Mouse (Mus musculus): ENCODE data around the gene Acp1. TPM values are rescaled to one million over a fixed set of nuclear protein-coding genes. Genes with fewer than 3 reads are reported as not detected.

Acp1 gene
- polyA plus RNA-seq, 1 experiment: 6.7 TPM

- DNase-seq: no peak
- 21% methylated on average over 4 of the region's 4 CpGs for WGBS
- no peak overlapping the region for H3K27ac ChIP-seq (ENCODE audit: control insufficient read depth, insufficient read depth, low read length)
- H3K36me3 ChIP-seq (ENCODE audit: control insufficient read depth, insufficient read depth, low read length): no peaks in the 10 kb centered on the region
- TF ChIP-seq POLR2A (IDR thresholded peaks at IDR 0.05; ENCODE audit: control insufficient read depth, extremely low read depth, insufficient read depth, low read length, poor library complexity) (no peak), CTCF (IDR thresholded peaks at IDR 0.05; ENCODE audit: borderline replicate concordance, control insufficient read depth, extremely low read depth, insufficient read depth, low read length, poor library complexity) (no peak)
- no peak overlapping the region for H3K4me3 ChIP-seq (ENCODE audit: control insufficient read depth, insufficient read depth, low read length)
- no peaks in the 10 kb centered on the region for H3K4me1 ChIP-seq (replicated peaks; ENCODE audit: control insufficient read depth, insufficient read depth, low read length)
- peaks cover 11% of the 10 kb centered on the region for H3K27me3 ChIP-seq (ENCODE audit: control insufficient read depth, insufficient read depth, low read length)
Observed at GRCm38 (mm10) chr12:30883592-30883985, 27.8 kb downstream of the Acp1 start.

GRCm38 (mm10) chr12:30879447-30879846 lies 31.9 kb downstream of the Acp1 start:
- WGBS: 81% methylated on average over 6 of the region's 6 CpGs
- no peak for DNase-seq
- no peaks in the 10 kb centered on the region for H3K36me3 ChIP-seq (ENCODE audit: control insufficient read depth, insufficient read depth, low read length)
- no peaks in the 10 kb centered on the region for H3K4me1 ChIP-seq (replicated peaks; ENCODE audit: control insufficient read depth, insufficient read depth, low read length)
- H3K4me3 ChIP-seq (ENCODE audit: control insufficient read depth, insufficient read depth, low read length): no peak overlapping the region
- peaks cover 11% of the 10 kb centered on the region for H3K27me3 ChIP-seq (ENCODE audit: control insufficient read depth, insufficient read depth, low read length)
- TF ChIP-seq POLR2A (IDR thresholded peaks at IDR 0.05; ENCODE audit: control insufficient read depth, extremely low read depth, insufficient read depth, low read length, poor library complexity): no peak
- no peak for TF ChIP-seq CTCF (IDR thresholded peaks at IDR 0.05; ENCODE audit: borderline replicate concordance, control insufficient read depth, extremely low read depth, insufficient read depth, low read length, poor library complexity)
- H3K27ac ChIP-seq (ENCODE audit: control insufficient read depth, insufficient read depth, low read length): no peak overlapping the region

GRCm38 (mm10) chr12:30865781-30866180 lies 45.6 kb downstream of the Acp1 start:
- Histone ChIP-seq H3K27me3 (ENCODE audit: control insufficient read depth, insufficient read depth, low read length) (no peaks in the 10 kb centered on the region), H3K4me3 (ENCODE audit: control insufficient read depth, insufficient read depth, low read length) (no peak overlapping the region), H3K4me1 (replicated peaks; ENCODE audit: control insufficient read depth, insufficient read depth, low read length) (no peaks in the 10 kb centered on the region), H3K36me3 (ENCODE audit: control insufficient read depth, insufficient read depth, low read length) (no peaks in the 10 kb centered on the region), H3K27ac (ENCODE audit: control insufficient read depth, insufficient read depth, low read length) (no peak overlapping the region)
- WGBS: 88% methylated on average over 4 of the region's 4 CpGs
- no peak for DNase-seq
- TF ChIP-seq CTCF (IDR thresholded peaks at IDR 0.05; ENCODE audit: borderline replicate concordance, control insufficient read depth, extremely low read depth, insufficient read depth, low read length, poor library complexity) (no peak), POLR2A (IDR thresholded peaks at IDR 0.05; ENCODE audit: control insufficient read depth, extremely low read depth, insufficient read depth, low read length, poor library complexity) (no peak)

GRCm38 (mm10) chr12:30864347-30864746 lies 47.0 kb downstream of the Acp1 start:
- H3K4me3 ChIP-seq (ENCODE audit: control insufficient read depth, insufficient read depth, low read length): no peak overlapping the region
- no peak for DNase-seq
- H3K27ac ChIP-seq (ENCODE audit: control insufficient read depth, insufficient read depth, low read length): no peak overlapping the region
- WGBS: 88% methylated on average over 2 of the region's 2 CpGs
- TF ChIP-seq POLR2A (IDR thresholded peaks at IDR 0.05; ENCODE audit: control insufficient read depth, extremely low read depth, insufficient read depth, low read length, poor library complexity) (no peak), CTCF (IDR thresholded peaks at IDR 0.05; ENCODE audit: borderline replicate concordance, control insufficient read depth, extremely low read depth, insufficient read depth, low read length, poor library complexity) (no peak)
- no peaks in the 10 kb centered on the region for H3K4me1 ChIP-seq (replicated peaks; ENCODE audit: control insufficient read depth, insufficient read depth, low read length)
- H3K36me3 ChIP-seq (ENCODE audit: control insufficient read depth, insufficient read depth, low read length): no peaks in the 10 kb centered on the region
- no peaks in the 10 kb centered on the region for H3K27me3 ChIP-seq (ENCODE audit: control insufficient read depth, insufficient read depth, low read length)

- Histone ChIP-seq H3K36me3 (ENCODE audit: control insufficient read depth, insufficient read depth, low read length) (no peaks in the 10 kb centered on the region), H3K27me3 (ENCODE audit: control insufficient read depth, insufficient read depth, low read length) (no peaks in the 10 kb centered on the region), H3K4me1 (replicated peaks; ENCODE audit: control insufficient read depth, insufficient read depth, low read length) (no peaks in the 10 kb centered on the region), H3K27ac (ENCODE audit: control insufficient read depth, insufficient read depth, low read length) (no peak overlapping the region), H3K4me3 (ENCODE audit: control insufficient read depth, insufficient read depth, low read length) (no peak overlapping the region)
- TF ChIP-seq POLR2A (IDR thresholded peaks at IDR 0.05; ENCODE audit: control insufficient read depth, extremely low read depth, insufficient read depth, low read length, poor library complexity): no peak
- no peak for TF ChIP-seq CTCF (IDR thresholded peaks at IDR 0.05; ENCODE audit: borderline replicate concordance, control insufficient read depth, extremely low read depth, insufficient read depth, low read length, poor library complexity)
- 95% methylated on average over 5 of the region's 5 CpGs for WGBS
- no peak for DNase-seq
Observed at GRCm38 (mm10) chr12:30856172-30856571, 55.2 kb downstream of the Acp1 start.

- Histone ChIP-seq H3K4me1 (replicated peaks; ENCODE audit: control insufficient read depth, insufficient read depth, low read length) (no peaks in the 10 kb centered on the region), H3K27me3 (ENCODE audit: control insufficient read depth, insufficient read depth, low read length) (no peaks in the 10 kb centered on the region), H3K36me3 (ENCODE audit: control insufficient read depth, insufficient read depth, low read length) (no peaks in the 10 kb centered on the region), H3K4me3 (ENCODE audit: control insufficient read depth, insufficient read depth, low read length) (no peak overlapping the region), H3K27ac (ENCODE audit: control insufficient read depth, insufficient read depth, low read length) (no peak overlapping the region)
- no peak for DNase-seq
- 86% methylated on average over 6 of the region's 6 CpGs for WGBS
- TF ChIP-seq CTCF (IDR thresholded peaks at IDR 0.05; ENCODE audit: borderline replicate concordance, control insufficient read depth, extremely low read depth, insufficient read depth, low read length, poor library complexity): no peak
- TF ChIP-seq POLR2A (IDR thresholded peaks at IDR 0.05; ENCODE audit: control insufficient read depth, extremely low read depth, insufficient read depth, low read length, poor library complexity): no peak
Observed at GRCm38 (mm10) chr12:30855442-30856159, 55.8 kb downstream of the Acp1 start.
